Mouse (Mus musculus) G1E-ER4 (cell line): ENCODE results near the gene Efcab7. TPM values are rescaled to one million over a fixed set of nuclear protein-coding genes. Genes with fewer than 3 reads are reported as not detected.
A peak's percentile ranks its signal among the peaks of the same experiment; 100 is the strongest.

Experiments
- GATA1 ChIP-seq: IDR thresholded peaks from one replicate; pipeline ENCODE4 v1.8.0; 2012; ENCODE audit warnings: low read length, inconsistent platforms
- polyA plus RNA-seq: library from polyadenylated mRNA; stranded (reverse); fragments of >175 nt; gene quantifications from 2 replicates; pipeline ENCODE4 v1.2.3, GENCODE M21; 2012

Gene Efcab7
- polyA plus RNA-seq = 1.3 and 1.4 TPM in 2 replicates

- no peak for TF ChIP-seq GATA1
These were observed at the start of gene Efcab7 for GRCm38 (mm10) chr4:99829094-99830073. Efcab7 (plus strand) TSS chr4:99829198.

- no peak for TF ChIP-seq GATA1
These were observed 36.6 kb upstream of the Efcab7 start for GRCm38 (mm10) chr4:99792365-99792764.

- no peak for TF ChIP-seq GATA1
These were observed 12.1 kb upstream of the Efcab7 start for GRCm38 (mm10) chr4:99816697-99817460.

- TF ChIP-seq GATA1 = no peak
These were observed 661 bp upstream of the Efcab7 start for GRCm38 (mm10) chr4:99828337-99828736.

- no peak for TF ChIP-seq GATA1
These were observed 282 bp upstream of the Efcab7 start for GRCm38 (mm10) chr4:99828739-99829093.

GRCm38 (mm10) chr4:99881882-99882281 is 52.9 kb downstream of the Efcab7 start:
- no peak for TF ChIP-seq GATA1

- no peak for TF ChIP-seq GATA1
These were observed 53.4 kb downstream of the Efcab7 start for GRCm38 (mm10) chr4:99882405-99882804.

GRCm38 (mm10) chr4:99913894-99914451 is 85.0 kb downstream of the Efcab7 start:
- TF ChIP-seq GATA1 = no peak

GRCm38 (mm10) chr4:99926380-99926779 is 97.4 kb downstream of the Efcab7 start:
- peak; percentile 57 for TF ChIP-seq GATA1

- TF ChIP-seq GATA1 = no peak
These were observed 99.5 kb downstream of the Efcab7 start for GRCm38 (mm10) chr4:99928521-99928920.

- no peak for TF ChIP-seq GATA1
These were observed 100.2 kb downstream of the Efcab7 start, which contains the start of gene Pgm1 for GRCm38 (mm10) chr4:99929149-99929612. Pgm1 (plus strand) TSS chr4:99929414.

- no peak for TF ChIP-seq GATA1
These were observed 100.9 kb downstream of the Efcab7 start, which contains the start of gene Itgb3bp for GRCm38 (mm10) chr4:99929613-99930517. Itgb3bp (minus strand) TSS chr4:99929813.

GRCm38 (mm10) chr4:99930518-99931239 is 101.7 kb downstream of the Efcab7 start:
- no peak for TF ChIP-seq GATA1

- TF ChIP-seq GATA1 = no peak
These were observed 102.2 kb downstream of the Efcab7 start for GRCm38 (mm10) chr4:99931240-99931580.
